In genomic region chr4:119788746-119789145, GRCm38 (mm10) we compare ENCODE assay signal across 17 mouse cellular contexts.
"Had no signal": no experiment of that assay in that cellular context is flagged by ENCODE, and none has a peak within 500 bp of the region (broad histone marks: within the 10 kb centered on the region; RNA-seq: fewer than 3 reads in every experiment).

No protein-coding gene starts in this region.

- H3K4me3 ChIP-seq: neural tube, embryonic 12.5 days; neural tube, embryonic 13.5 days; neural tube, embryonic 15.5 days; stomach, embryonic 15.5 days had no signal

- H3K27ac ChIP-seq: neural tube, embryonic 12.5 days; neural tube, embryonic 13.5 days; neural tube, embryonic 15.5 days; stomach, embryonic 15.5 days; stomach, postnatal 0 days had no signal

- H3K4me1 ChIP-seq: neural tube, embryonic 12.5 days; neural tube, embryonic 13.5 days; stomach, embryonic 15.5 days had no signal

- DNase-seq: retina, postnatal 1 day; right cerebral cortex, adult 18-20 months; right cerebral cortex, postnatal 14 days; right cerebral cortex, postnatal 25 days; right cerebral cortex, postnatal 4 days; spleen, adult 18-20 months; thymus, adult 18-20 months; thymus, adult 2 months; thymus, postnatal 14 days; thymus, postnatal 25 days; thymus, postnatal 36 days; thymus, postnatal 4 days had no signal
